Mouse (Mus musculus) heart, embryonic 13.5 days (tissue): ENCODE data around the gene Glipr2. TPM values are rescaled to one million over a fixed set of nuclear protein-coding genes. Genes with fewer than 3 reads are reported as not detected.

Experiments used
- ATAC-seq: fragments of 200-750 bp; cut with Nextera tagmentation; 2 replicates; pipeline ENCODE4 v1.8.0; 2017; ENCODE audit warnings: moderate TSS enrichment; ENCODE audit not compliant: insufficient number of reproducible peaks, low FRiP score, low TSS enrichment; ENCODE audit errors: extremely low read depth
- H3K27ac ChIP-seq: fragments of 300-500 bp; sonication (generic); replicated peaks from 2 replicates; pipeline ENCODE4 v1.5.1; 2015; ENCODE audit warnings: moderate library complexity, mild to moderate bottlenecking, inconsistent platforms
- H3K27me3 ChIP-seq: fragments of 300-500 bp; sonication (generic); replicated peaks from 2 replicates; pipeline ENCODE4 v1.6.1; 2015; ENCODE audit warnings: mild to moderate bottlenecking, inconsistent platforms
- H3K36me3 ChIP-seq: fragments of 300-500 bp; sonication (generic); 2 replicates; pipeline ENCODE4 v1.6.1; 2015; ENCODE audit warnings: mild to moderate bottlenecking, inconsistent platforms
- H3K4me1 ChIP-seq: fragments of 300-500 bp; sonication (generic); 2 replicates; pipeline ENCODE4 v1.6.1; 2015; ENCODE audit warnings: inconsistent platforms
- H3K4me2 ChIP-seq: fragments of 300-500 bp; sonication (generic); 2 replicates; pipeline ENCODE4 v1.6.1; 2015; ENCODE audit warnings: inconsistent platforms, mild to moderate bottlenecking, moderate library complexity
- H3K4me3 ChIP-seq: fragments of 300-500 bp; sonication (generic); 2 replicates; pipeline ENCODE4 v1.5.1; 2015; ENCODE audit warnings: moderate library complexity, mild to moderate bottlenecking, inconsistent platforms
- H3K9ac ChIP-seq: fragments of 300-500 bp; sonication (generic); 2 replicates; pipeline ENCODE4 v1.6.1; 2015; ENCODE audit warnings: inconsistent platforms, mild to moderate bottlenecking, moderate library complexity
- H3K9me3 ChIP-seq: fragments of 300-500 bp; sonication (generic); 2 replicates; pipeline ENCODE4 v1.6.1; 2016; ENCODE audit warnings: inconsistent platforms
- WGBS: fragments of 180-500 bp; shearing (Covaris S2); methylation state at CpG from one replicate; pipeline ENCODE4 v1.1.7; 2015; ENCODE audit warnings: mixed read lengths; 5-methylcytosine and 5-hydroxymethylcytosine counted together
- polyA plus RNA-seq: library from polyadenylated mRNA; unstranded; fragments of >200 nt; fragmentation: Nextera tagmentation; extraction: Ambion mirVana; gene quantifications from 2 replicates; pipeline ENCODE4 v1.2.1, GENCODE M21; 2015

Glipr2 gene
- polyA plus RNA-seq, 1 experiment from 2014 or later, result 63.2 TPM

DNA sequence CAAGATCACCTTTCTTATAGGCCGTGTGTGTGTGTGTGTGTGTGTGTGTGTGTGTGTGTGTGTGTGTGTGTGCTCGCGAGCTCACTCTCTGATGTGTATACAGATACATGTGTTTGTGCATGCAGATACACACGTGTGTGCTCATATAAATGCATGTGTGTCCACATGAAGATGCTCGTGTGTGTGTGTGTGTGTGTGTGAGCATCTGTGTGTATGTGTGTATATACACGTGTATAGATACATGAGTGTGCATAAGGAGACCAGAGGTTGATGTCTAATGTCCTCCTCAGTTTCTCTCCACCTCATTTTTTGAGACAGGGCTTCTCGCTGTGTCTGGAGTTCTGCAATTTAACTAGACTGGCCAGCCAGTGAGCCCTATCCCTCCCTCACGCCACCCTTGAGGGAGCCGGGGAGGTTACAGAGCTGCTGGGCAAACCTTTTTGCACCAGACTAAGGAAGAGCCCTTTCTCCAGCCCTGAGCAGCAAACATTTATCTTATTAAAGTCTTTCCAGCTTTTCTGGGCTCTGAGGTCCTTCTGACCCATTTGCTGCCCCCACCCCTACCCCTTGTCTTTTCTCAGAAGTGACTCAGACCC lies 14.4 kb downstream of the Glipr2 start:
- H3K9me3 ChIP-seq, result no peaks in the 10 kb centered on the region
- peaks cover 26% of the 10 kb centered on the region for H3K36me3 ChIP-seq
- 64% methylated on average over 9 of the region's 9 CpGs for WGBS
- H3K9ac ChIP-seq, result peak overlapping the region; percentile 60; the same call in 1 of the 2 replicates
- no peak for ATAC-seq
- peak overlapping the region; percentile 51 for H3K4me2 ChIP-seq
- no peaks in the 10 kb centered on the region for H3K27me3 ChIP-seq
- H3K4me1 ChIP-seq, result peaks cover 52% of the 10 kb centered on the region
- H3K4me3 ChIP-seq, result peak overlapping the region; percentile 20
- peak overlapping the region; percentile 89 for H3K27ac ChIP-seq

DNA sequence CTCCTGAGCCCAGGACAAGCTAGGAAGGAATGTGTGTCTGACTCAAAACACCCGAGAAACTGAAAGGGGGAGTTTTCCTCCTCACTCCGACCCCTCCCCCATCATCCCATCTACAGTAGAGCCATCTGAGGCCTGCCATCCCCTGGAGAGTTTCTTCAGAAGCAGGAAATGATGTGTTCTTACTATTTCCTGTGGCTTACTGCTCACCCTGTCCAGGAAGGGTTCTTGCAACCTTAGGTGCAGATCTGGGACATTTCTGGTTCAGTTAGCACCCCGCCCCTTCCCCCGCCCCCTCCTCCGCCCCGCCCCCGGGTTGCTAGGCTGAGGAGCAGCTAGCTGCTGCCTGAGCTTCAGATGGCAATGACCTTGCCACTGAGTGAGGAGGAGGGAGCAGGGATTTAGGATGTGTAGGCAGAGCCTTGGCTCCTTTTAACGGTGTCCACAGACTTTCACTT lies 15.0 kb downstream of the Glipr2 start:
- Histone ChIP-seq H3K4me1 (peaks cover 52% of the 10 kb centered on the region), H3K9me3 (no peaks in the 10 kb centered on the region), H3K4me3 (peak overlapping the region; percentile 20), H3K27me3 (no peaks in the 10 kb centered on the region), H3K36me3 (peaks cover 30% of the 10 kb centered on the region), H3K27ac (peak overlapping the region; percentile 89), H3K4me2 (peak overlapping the region; percentile 51), H3K9ac (peak overlapping the region; percentile 60; the same call in 1 of the 2 replicates)
- 7% methylated on average over 8 of the region's 8 CpGs for WGBS
- ATAC-seq, result peak; percentile 49; the same call in 1 of the 2 replicates

DNA sequence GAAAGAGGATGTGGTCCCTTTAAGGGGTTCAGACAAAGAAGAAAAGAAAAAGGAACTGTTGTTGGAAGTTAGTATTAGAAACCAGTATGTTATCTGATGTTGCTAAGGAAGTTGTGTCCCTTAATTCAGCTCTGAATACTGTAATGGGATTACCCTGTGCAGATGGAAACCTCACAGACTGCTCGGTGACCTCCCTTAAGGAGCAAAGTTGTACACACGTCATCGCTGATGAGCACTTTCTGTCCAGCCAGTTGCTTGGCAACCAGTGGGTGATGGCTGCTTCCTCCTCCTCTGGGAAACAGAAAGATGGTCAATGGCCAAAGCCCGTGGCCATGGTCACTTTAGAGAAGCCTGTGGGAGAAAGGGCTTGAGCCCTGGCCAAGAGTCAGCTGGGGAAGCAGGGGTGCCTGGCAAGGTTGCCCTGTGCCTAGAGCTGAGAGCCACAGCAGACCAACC lies 16.4 kb downstream of the Glipr2 start:
- H3K27me3 ChIP-seq, result no peaks in the 10 kb centered on the region
- ATAC-seq, result no peak
- 45% methylated on average over 4 of the region's 4 CpGs for WGBS

DNA sequence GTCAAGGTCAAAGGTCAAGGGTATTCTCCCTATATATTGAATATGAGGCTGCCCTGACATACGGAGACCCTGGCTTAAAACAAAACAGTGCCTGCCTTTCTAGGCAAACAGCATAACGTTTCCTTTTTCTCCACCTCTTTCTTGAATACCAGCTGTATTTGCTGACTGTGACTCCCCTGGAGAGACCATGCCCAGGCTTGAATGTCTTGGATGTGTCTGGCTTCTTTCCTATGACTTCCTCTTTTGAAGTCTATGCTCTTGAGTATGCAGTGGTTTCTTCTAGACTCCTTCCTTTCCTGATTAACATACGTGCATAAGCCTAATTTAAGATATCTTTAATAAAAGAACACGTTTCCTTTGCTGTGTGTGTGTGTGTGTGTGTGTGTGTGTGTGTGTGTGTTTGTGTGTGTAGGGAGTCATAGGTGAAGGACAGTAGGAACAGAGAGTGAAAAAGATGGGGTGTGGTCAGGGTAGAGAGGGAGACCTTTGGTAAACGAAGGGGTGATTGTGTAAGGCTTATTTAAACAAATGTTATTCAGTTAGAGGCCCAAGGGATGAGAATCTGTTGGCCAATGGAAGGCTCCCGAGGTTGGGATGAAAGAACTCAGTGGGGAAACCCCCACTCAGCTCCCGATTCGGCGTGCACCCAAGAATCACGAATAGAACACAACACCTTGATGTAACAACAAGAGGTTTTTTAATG lies 17.9 kb downstream of the Glipr2 start:
- Histone ChIP-seq H3K27me3 (no peaks in the 10 kb centered on the region), H3K27ac (no peak overlapping the region)
- WGBS, result 82% methylated on average over 10 of the region's 10 CpGs

More for the DNA sequence above, 16.4 kb downstream of the Glipr2 start:
- Histone ChIP-seq H3K27ac (0 out of 2 replicates have a peak overlapping the region, but pooled peaks have one; percentile 43), H3K36me3 (peaks cover 34% of the 10 kb centered on the region), H3K4me3 (no peak overlapping the region), H3K9ac (no peak overlapping the region), H3K4me1 (peaks cover 50% of the 10 kb centered on the region), H3K9me3 (no peaks in the 10 kb centered on the region), H3K4me2 (no peak overlapping the region)

DNA sequence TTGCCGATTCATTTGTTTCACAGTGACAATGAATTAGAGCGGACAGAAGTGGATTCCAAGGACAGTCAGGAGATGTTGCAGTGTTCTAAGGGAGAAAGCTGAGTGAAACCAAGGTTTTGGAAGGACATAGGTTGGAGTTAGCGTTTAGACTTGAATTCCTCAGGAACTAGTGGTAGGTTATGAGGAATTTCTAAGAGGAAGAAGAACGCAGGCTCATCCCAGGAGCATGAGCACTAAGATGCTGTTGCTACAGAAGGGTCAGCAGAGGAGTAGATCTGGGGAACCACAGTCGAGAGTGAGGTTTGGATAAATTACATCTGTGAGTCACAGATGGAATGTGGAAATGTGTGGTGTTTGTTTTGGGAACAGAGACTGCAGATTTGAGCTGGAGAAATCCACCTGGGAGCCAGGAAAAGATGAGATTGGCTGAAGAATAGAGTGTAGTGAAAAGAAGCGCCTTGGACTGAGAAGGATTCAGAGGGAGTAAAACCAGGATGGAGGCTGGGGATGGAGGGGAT lies 19.1 kb downstream of the Glipr2 start:
- 78% methylated on average over 6 of the region's 6 CpGs for WGBS
- Histone ChIP-seq H3K27me3 (no peaks in the 10 kb centered on the region), H3K4me1 (peaks cover 47% of the 10 kb centered on the region), H3K9me3 (no peaks in the 10 kb centered on the region), H3K36me3 (peaks cover 23% of the 10 kb centered on the region), H3K27ac (no peak overlapping the region), H3K9ac (no peak overlapping the region), H3K4me2 (no peak overlapping the region), H3K4me3 (no peak overlapping the region)
- ATAC-seq, result no peak

More for the DNA sequence above, 17.9 kb downstream of the Glipr2 start:
- Histone ChIP-seq H3K4me3 (no peak overlapping the region), H3K9ac (no peak overlapping the region), H3K9me3 (no peaks in the 10 kb centered on the region), H3K4me1 (peaks cover 50% of the 10 kb centered on the region), H3K36me3 (peaks cover 34% of the 10 kb centered on the region), H3K4me2 (no peak overlapping the region)
- no peak for ATAC-seq

DNA sequence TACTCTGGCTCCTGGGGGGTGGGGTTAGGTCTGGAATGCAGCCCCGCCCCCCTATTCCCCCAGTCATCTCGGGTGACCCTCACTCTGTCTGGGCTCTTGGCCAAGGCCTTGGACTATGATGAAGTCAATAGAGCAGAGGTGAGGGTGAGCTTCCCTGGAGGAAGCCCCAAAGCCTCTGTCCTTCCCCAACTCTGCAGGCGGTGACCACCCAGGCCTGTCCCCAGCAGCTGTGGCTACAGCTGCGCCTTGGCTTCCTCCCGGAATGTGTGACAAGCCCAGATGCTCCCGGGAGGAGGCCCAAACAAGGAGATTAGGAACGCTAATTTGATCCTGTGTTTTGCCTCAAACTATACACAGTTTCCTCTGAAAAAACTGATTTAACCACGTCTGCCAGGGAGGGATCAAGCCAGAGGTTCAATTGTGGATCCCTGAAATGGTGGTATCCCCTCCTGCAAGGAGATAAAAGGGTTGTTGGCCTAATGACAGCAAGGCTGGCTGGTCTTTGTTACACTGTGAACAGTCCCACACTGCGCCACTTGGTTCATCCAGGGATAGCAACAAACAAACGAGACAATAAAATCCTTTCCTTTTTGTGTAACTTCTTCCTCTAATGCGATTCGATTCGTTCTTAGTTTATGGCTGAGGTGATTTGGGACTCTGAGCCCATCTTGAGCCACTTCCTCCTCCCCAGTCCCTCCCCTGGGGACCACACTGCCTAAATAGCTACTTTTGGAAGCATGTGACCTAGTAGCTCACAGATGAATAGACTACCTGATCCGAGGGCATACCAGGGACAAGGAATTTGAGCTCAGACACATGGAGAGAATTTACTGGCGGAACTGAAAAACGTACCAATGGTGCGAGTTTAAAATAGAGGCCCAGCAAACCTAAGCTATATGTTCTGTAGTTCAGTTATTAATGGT lies 21.6 kb downstream of the Glipr2 start:
- H3K9ac ChIP-seq, result peak overlapping the region; percentile 66
- WGBS, result 34% methylated on average over 17 of the region's 17 CpGs

DNA sequence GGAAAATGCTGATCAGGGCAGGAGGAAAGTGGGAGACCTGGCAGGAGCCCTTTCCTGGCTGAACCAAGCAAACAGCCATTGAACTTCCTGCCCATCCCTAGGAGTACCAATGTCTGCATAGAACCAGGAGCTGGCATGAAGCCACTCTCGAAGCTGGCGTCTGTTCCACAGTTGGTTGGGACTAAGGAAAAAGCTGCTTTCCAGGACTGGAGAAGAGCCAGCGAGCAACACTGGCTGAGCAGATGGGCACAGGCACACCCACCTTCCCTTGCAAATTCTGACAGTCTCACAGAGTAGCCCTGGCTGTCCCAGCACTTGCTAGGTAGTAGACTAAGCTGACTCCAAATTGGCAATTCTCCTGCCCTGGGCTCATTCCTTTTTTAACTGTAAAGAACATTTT lies 22.5 kb downstream of the Glipr2 start:
- Histone ChIP-seq H3K4me3 (no peak overlapping the region), H3K36me3 (peaks cover 16% of the 10 kb centered on the region), H3K9ac (no peak overlapping the region), H3K4me1 (peaks cover 25% of the 10 kb centered on the region), H3K9me3 (no peaks in the 10 kb centered on the region), H3K4me2 (no peak overlapping the region), H3K27ac (no peak overlapping the region), H3K27me3 (peaks cover 7% of the 10 kb centered on the region; the same call in 1 of the 2 replicates)
- ATAC-seq, result no peak
- 78% methylated on average over 3 of the region's 3 CpGs for WGBS

More for the DNA sequence above, 21.6 kb downstream of the Glipr2 start:
- H3K4me1 ChIP-seq, result peaks cover 28% of the 10 kb centered on the region
- no peak overlapping the region for H3K4me3 ChIP-seq
- no peak overlapping the region for H3K4me2 ChIP-seq
- peaks cover 23% of the 10 kb centered on the region for H3K36me3 ChIP-seq
- peaks cover 5% of the 10 kb centered on the region; the same call in 1 of the 2 replicates for H3K27me3 ChIP-seq
- H3K9me3 ChIP-seq, result no peaks in the 10 kb centered on the region
- ATAC-seq, result 0 out of 2 replicates have a peak, but pooled peaks have one; percentile 16
- H3K27ac ChIP-seq, result peak overlapping the region; percentile 59

DNA sequence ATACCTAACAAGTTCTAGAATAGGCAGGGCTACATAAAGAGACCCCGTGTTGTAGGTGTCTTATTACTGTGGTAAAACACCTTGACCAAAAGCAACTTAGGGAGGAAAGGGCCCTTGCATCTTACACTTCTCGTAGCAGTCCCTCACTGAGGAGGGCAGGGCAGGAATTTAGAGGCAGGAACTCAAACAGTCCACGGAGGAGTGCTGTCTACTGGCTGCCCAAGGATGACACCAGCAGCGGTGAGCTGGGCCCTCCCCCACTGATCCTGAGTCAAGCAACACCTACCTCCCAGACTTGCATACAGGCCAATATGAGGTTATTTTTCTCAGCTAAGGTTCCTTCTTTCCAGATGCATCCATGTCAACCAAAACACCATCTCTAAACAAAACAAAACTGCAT lies 23.0 kb downstream of the Glipr2 start:
- Histone ChIP-seq H3K27ac (no peak overlapping the region), H3K4me1 (peaks cover 25% of the 10 kb centered on the region), H3K9me3 (no peaks in the 10 kb centered on the region), H3K4me3 (no peak overlapping the region), H3K9ac (no peak overlapping the region), H3K4me2 (no peak overlapping the region), H3K27me3 (peaks cover 7% of the 10 kb centered on the region; the same call in 1 of the 2 replicates), H3K36me3 (peaks cover 12% of the 10 kb centered on the region)
- ATAC-seq, result no peak
- 87% methylated on average over 4 of the region's 4 CpGs for WGBS

DNA sequence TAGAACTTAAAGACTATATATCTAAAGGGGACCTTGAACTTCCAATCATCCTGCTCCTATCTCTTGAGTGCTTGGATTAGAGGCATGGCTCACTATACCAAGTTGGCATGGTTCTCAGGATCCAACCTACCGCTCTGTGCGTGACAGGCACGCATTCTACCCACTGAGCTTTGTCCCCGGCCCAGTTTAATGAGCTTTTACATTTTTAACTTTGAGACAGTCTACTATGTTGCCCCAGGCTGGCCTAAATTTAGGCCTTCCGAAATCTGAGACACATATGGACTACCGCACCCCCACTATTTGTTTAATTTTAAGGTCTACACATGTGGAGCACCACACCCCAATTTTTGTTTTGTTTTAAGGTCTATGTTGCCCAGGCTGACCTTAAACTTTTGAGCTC lies 23.6 kb downstream of the Glipr2 start:
- Histone ChIP-seq H3K9ac (no peak overlapping the region), H3K9me3 (no peaks in the 10 kb centered on the region), H3K27ac (no peak overlapping the region), H3K4me2 (no peak overlapping the region), H3K4me3 (no peak overlapping the region), H3K4me1 (peaks cover 25% of the 10 kb centered on the region), H3K36me3 (peaks cover 12% of the 10 kb centered on the region), H3K27me3 (peaks cover 7% of the 10 kb centered on the region; the same call in 1 of the 2 replicates)
- no peak for ATAC-seq
- WGBS, result 91% methylated on average over 6 of the region's 6 CpGs

DNA sequence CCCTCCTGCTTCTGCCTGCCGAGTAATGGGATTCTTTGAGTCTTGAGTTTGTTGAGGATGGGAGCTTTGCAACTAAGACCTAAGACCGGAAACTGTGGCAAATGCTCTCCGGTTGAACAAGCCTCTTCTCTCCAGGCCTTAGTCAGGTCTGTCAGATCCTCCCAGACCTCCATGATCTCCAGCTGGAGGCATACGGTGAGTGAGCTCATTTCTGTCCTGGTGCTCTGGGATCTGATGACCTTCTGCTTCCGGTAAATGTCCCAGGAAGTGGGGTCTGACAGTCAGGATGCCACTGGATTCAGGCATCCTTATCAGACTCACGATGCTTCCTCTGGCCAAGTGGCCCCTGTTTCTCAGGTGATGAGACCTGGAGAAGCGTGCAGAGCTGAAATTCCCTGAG lies 24.1 kb downstream of the Glipr2 start:
- peaks cover 7% of the 10 kb centered on the region; the same call in 1 of the 2 replicates for H3K27me3 ChIP-seq
- H3K4me3 ChIP-seq, result no peak overlapping the region
- WGBS, result 68% methylated on average over 7 of the region's 7 CpGs
- no peak overlapping the region for H3K4me2 ChIP-seq
- no peak overlapping the region for H3K27ac ChIP-seq
- ATAC-seq, result no peak
- peaks cover 10% of the 10 kb centered on the region for H3K36me3 ChIP-seq
- no peaks in the 10 kb centered on the region for H3K9me3 ChIP-seq
- H3K4me1 ChIP-seq, result peaks cover 25% of the 10 kb centered on the region
- no peak overlapping the region for H3K9ac ChIP-seq
